Mouse (Mus musculus) small intestine, adult 2 months (tissue): ENCODE data around the gene Osbpl2.

ENCODE experiments used
- CTCF ChIP-seq: fragments of 200-500 bp; IDR thresholded peaks from 2 replicates; pipeline ENCODE4 v1.5.1; 2012; ENCODE audit warnings: low read depth, mild to moderate bottlenecking, control low read depth, inconsistent platforms, low read length, moderate library complexity, mixed read lengths; ENCODE audit not compliant: insufficient replicate concordance, insufficient read length; ENCODE audit errors: extremely low read depth
- POLR2A ChIP-seq: fragments of 200-500 bp; IDR thresholded peaks from 2 replicates; pipeline ENCODE4 v1.6.1; 2012; ENCODE audit warnings: low read depth, mild to moderate bottlenecking, control low read depth, inconsistent platforms, low read length, moderate library complexity

DNA sequence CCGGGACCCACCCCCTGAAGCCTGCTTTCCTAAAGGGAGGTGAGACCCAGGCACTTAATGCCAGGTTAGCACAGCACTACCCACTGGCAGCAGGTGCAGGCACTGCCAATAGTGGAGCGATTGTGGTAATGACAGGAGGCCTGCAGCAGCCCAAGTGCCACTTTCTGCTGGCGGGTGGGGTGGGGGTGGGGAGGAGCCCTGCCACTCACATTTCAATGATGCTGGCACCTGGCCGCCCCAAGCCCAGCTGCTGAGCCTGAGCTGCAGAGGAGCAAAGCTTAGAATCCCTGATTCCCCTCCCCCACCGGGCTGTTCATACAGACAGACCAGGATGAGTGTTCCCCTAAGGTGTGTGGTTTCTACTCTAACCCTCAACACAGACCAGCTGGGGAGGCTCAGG, 23.4 kb upstream of the Osbpl2 start:
- TF ChIP-seq POLR2A (no peak), CTCF (no peak)
